15 mouse cellular contexts compared by ENCODE assay signal in the genomic region with DNA sequence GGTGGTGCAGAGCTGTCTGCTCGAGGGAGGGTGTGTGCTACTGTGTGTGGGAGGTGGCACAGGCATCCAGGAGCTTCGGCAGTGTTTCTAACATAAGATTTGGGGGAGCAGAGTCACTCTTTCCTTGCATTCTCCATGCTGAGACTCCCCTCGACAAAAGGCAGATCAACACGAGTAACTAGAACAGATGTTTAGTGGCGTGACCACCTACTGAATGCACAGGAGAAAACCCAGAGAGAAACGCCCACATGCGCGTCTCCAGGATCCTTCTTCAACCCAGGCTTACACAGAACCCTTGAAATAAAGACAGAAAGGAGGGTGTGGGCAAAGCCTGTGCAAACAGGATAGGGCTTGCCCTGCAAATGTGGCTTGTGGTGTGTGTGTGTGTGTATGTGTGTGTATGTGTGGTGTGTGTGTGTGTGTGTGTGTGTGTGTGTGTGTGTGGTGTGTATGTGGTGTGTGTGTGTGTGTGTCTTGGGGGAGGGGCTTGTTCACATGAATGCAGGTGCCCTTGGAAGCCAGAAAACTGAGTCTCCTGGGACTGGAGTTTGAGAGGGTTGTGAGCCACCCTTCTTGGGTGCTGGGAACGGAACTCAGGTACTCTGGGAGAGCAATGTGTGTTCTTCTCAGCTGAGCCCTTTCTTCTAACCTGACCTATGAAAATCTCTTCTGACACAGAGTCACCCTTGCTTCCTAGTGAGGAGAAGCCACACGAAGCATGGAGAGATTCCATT. TPM values are rescaled to one million over a fixed set of nuclear protein-coding genes. Genes with fewer than 3 reads are reported as not detected.
DNase-seq lines count a peak whose midpoint lies in the region; ATAC-seq and TF ChIP-seq lines count a peak whose summit lies in the region.
"Had no signal": no experiment of that assay in that cellular context is flagged by ENCODE, and none has a peak within 500 bp of the region (broad histone marks: within the 10 kb centered on the region; RNA-seq: fewer than 3 reads in every experiment).

No protein-coding gene starts in this region.

- 59% methylated on average over 10 of the region's 10 CpGs for WGBS in lung, postnatal 0 days
- 69% methylated on average over 10 of the region's 10 CpGs for WGBS in heart, embryonic 11.5 days (ENCODE audit: insufficient replicate concordance)

- no peak overlapping the region for H3K4me3 ChIP-seq in lung, postnatal 0 days (ENCODE audit: low read depth, low read length)
- H3K4me3 ChIP-seq in heart, embryonic 11.5 days (ENCODE audit: low read depth, low read length) = no peak overlapping the region
- H3K4me3 ChIP-seq: liver, embryonic 15.5 days had no signal

- no peaks in the 10 kb centered on the region for H3K27me3 ChIP-seq in lung, postnatal 0 days (replicated peaks; ENCODE audit: insufficient read depth, low read length)
- H3K27me3 ChIP-seq in heart, embryonic 11.5 days (ENCODE audit: control insufficient read depth, insufficient read depth, low read length) = no peaks in the 10 kb centered on the region
- H3K27me3 ChIP-seq: liver, embryonic 15.5 days had no signal

- TF ChIP-seq EP300 in lung, postnatal 0 days (IDR thresholded peaks at IDR 0.05) = no peak

- H3K36me3 ChIP-seq in lung, postnatal 0 days (ENCODE audit: insufficient read depth, low read length) = no peaks in the 10 kb centered on the region
- no peaks in the 10 kb centered on the region for H3K36me3 ChIP-seq in heart, embryonic 11.5 days (ENCODE audit: control insufficient read depth, insufficient read depth, low read length)
- H3K36me3 ChIP-seq: G1E; liver, embryonic 15.5 days had no signal

- no peak for DNase-seq in lung, postnatal 0 days (ENCODE audit: low spot score)
- DNase-seq in lung, postnatal 4 days = no peak
- peak; percentile 92 for DNase-seq in brain, adult 2 months (ENCODE audit: low read depth, low spot score)
- peak; percentile 70 to 85 for DNase-seq in left cerebral cortex, postnatal 14 days (ENCODE audit: low spot score in 2 of 2)
- peak; percentile 62 for DNase-seq in thymus, postnatal 0 days (ENCODE audit: low spot score)
- DNase-seq in gastrocnemius, adult 8-10 months (ENCODE audit: low spot score in 2 of 2) = no peak
- DNase-seq: forebrain, postnatal 0 days; kidney, adult 18-20 months; layer of hippocampus, postnatal 36 days had no signal

- H3K27ac ChIP-seq in lung, postnatal 0 days (ENCODE audit: low read length) = peak overlapping the region; percentile 71; the same call in 1 of the 2 replicates
- no peak overlapping the region for H3K27ac ChIP-seq in heart, embryonic 11.5 days (ENCODE audit: low read depth, low read length)
- H3K27ac ChIP-seq: liver, embryonic 15.5 days had no signal

- H3K4me2 ChIP-seq in lung, postnatal 0 days (replicated peaks; ENCODE audit: low read depth, low read length) = no peak overlapping the region
- H3K4me2 ChIP-seq in heart, embryonic 11.5 days = no peak overlapping the region
- H3K4me2 ChIP-seq: liver, embryonic 15.5 days; midbrain, embryonic 11.5 days had no signal

- intact Hi-C loops in left cerebral cortex, postnatal 14 days (cut with DNase I) = loop anchor here (5.0 to 10.0 kb wide), 3 partner anchors 134 to 404 kb away; a partner anchor contains a TSS

- H3K4me1 ChIP-seq in lung, postnatal 0 days (ENCODE audit: insufficient read depth, low read depth, low read length) = peaks cover 17% of the 10 kb centered on the region
- H3K4me1 ChIP-seq in heart, embryonic 11.5 days (ENCODE audit: control insufficient read depth, insufficient read depth, low read length) = no peaks in the 10 kb centered on the region; the same call in 1 of the 2 replicates
- H3K4me1 ChIP-seq: liver, embryonic 15.5 days had no signal

- no peak overlapping the region for H3K9ac ChIP-seq in lung, postnatal 0 days (replicated peaks; ENCODE audit: low read depth)
- H3K9ac ChIP-seq in heart, embryonic 11.5 days (ENCODE audit: low read depth, low read length) = no peak overlapping the region
- H3K9ac ChIP-seq: forebrain, postnatal 0 days; liver, embryonic 15.5 days had no signal

- no peak for ATAC-seq in lung, postnatal 0 days
- no peak for ATAC-seq in megakaryocyte progenitor cell, adult 5-6 weeks (replicated peaks; ENCODE audit: poor library complexity)
- no peak for ATAC-seq in heart, embryonic 11.5 days (replicated peaks; ENCODE audit: insufficient number of reproducible peaks, low FRiP score, low TSS enrichment)
- ATAC-seq: forebrain, postnatal 0 days had no signal

- no peaks in the 10 kb centered on the region for H3K9me3 ChIP-seq in lung, postnatal 0 days (ENCODE audit: low read length)
- no peaks in the 10 kb centered on the region for H3K9me3 ChIP-seq in heart, embryonic 11.5 days (replicated peaks; ENCODE audit: control insufficient read depth, low read length)
- H3K9me3 ChIP-seq: G1E; liver, embryonic 15.5 days had no signal

- no peak for TF ChIP-seq CTCF in lung, postnatal 0 days (IDR thresholded peaks at IDR 0.05)

RNA-seq across cellular contexts. Expression of a gene that starts 7.3 kb away (rescaled TPM):
- polyA plus RNA-seq in lung, postnatal 0 days (2015; fragmentation: Nextera tagmentation; extraction: Ambion mirVana) = not detected in 2 replicates
- total RNA-seq in left cerebral cortex, postnatal 14 days (2021) = under 1 TPM; 0.40 to 0.68 TPM
- polyA plus RNA-seq in thymus, postnatal 0 days (2015; fragmentation: Nextera tagmentation; extraction: Ambion mirVana) = 1.5 and 1.8 TPM in 2 replicates
- not detected in 2 replicates for total RNA-seq in megakaryocyte progenitor cell, adult 5-6 weeks (2015)
- not detected in 2 replicates for total RNA-seq in megakaryocyte progenitor cell, adult 5-6 weeks (2017)
- under 1 TPM; 0.10 to 0.40 (median 0.30) TPM for total RNA-seq in gastrocnemius, adult 8-10 months (2022)
- polyA plus RNA-seq in heart, embryonic 11.5 days (2014; fragmentation: Nextera tagmentation; extraction: Ambion mirVana) = 0.31 TPM in 1 of 2 replicates, not detected in the other
- total RNA-seq: forebrain, postnatal 0 days; layer of hippocampus, postnatal 36 days had no signal
- polyA plus RNA-seq: G1E; heart, embryonic 14.5 days; liver, embryonic 15.5 days had no signal

Comparison
In these comparisons a context has a peak if more than half of its experiments do, and no peak if none do; other contexts are left out.
1. DNase-seq: peak in brain, adult 2 months (single experiment), left cerebral cortex, postnatal 14 days (2 of 2) and thymus, postnatal 0 days (single experiment); none in lung, postnatal 0 days (single experiment), lung, postnatal 4 days (0 of 2) and gastrocnemius, adult 8-10 months (0 of 2).